Mouse (Mus musculus) erythroblast, adult 5-6 weeks (primary cell): Measurements from ENCODE around the gene Setd2. TPM values are rescaled to one million over a fixed set of nuclear protein-coding genes. Genes with fewer than 3 reads are reported as not detected.
A peak's percentile ranks its signal among the peaks of the same experiment; 100 is the strongest.

ENCODE experiments used
- ATAC-seq: replicated peaks from 2 replicates; pipeline ENCODE4 v1.8.0; 2016; ENCODE audit warnings: moderate number of reproducible peaks, mild to moderate bottlenecking, moderate TSS enrichment, inconsistent platforms; ENCODE audit not compliant: poor library complexity, low FRiP score, severe bottlenecking
- total RNA-seq, 2 experiments: library from RNA; stranded (forward) in 1 of 2; stranded (reverse) in 1 of 2; fragments of 150-400 nt in 1 of 2; fragments of 200-764, 138-1000 nt in 1 of 2; gene quantifications; 2 replicates each; pipeline versions ENCODE4 v1.2.3 to v1.2.4; 2015 to 2017; ENCODE audit warnings: low replicate concordance in 2 of 2

Gene Setd2
- total RNA-seq (2015; ENCODE audit: low replicate concordance) (69.6 and 79.0 TPM in 2 replicates), total RNA-seq (2017; ENCODE audit: low replicate concordance) (82.8 and 140 TPM in 2 replicates)

DNA sequence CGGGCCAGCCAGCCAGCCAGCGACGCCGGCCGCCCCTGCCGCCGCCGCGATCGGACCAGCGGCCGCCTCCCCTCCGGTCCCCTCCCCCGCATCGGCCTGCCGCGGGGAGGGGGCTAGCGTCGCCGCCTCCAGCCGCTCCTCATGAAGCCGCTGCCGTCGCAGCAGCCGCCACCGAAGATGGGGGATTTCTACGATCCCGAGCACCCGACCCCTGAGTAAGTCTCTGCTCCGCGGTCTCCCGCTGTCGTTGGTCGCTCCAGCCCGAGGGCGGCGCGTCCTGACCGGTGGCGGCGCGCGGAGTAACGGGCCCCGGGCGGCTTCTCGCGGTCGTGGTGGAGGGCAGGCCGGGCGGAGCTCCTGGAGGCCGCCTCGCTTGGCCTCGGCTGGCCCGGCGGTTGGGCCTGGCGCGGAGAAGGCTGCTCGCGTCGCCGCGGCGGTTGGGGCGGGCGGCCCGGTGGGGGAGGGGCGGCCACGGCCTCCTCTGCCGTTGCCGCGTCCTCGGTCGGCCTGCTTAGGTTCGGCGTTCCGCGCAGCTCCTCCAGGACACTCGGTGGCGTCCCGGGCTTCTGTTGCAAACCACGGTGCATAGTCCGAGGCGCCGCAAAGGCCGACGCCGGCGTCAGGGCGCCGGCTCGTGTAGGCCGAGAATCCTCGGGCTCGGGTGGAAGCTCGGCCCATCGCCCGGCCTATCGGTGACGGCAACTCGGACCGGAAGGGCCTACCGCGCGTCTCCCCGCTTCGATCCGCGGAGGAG, at the start of gene Setd2:
TSS of gene Setd2 (plus strand) at position 60 of the 754 bp plus-strand sequence.
- peak; percentile 49 for ATAC-seq

DNA sequence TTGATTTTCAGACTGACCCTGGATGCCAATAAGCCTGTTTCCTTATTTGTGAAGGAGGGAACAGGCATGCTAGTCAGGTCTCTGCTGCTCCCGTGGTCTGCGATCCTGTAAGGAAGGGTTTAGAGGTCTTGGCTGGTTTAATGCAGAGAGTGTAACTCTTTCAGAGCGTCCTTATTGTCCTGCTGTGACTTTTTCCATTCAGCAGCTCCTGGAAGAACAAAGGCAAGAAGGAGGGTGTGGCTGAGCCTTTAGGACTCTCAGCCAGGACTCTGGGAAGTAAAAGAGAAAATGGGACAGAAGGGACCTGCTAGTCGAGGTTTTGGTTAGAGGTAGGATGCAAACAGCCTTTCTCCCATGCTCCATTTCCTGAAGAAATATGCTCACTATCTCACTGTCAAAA, 43.6 kb upstream of the Setd2 start:
- no peak for ATAC-seq

- ATAC-seq: no peak
Observed at GRCm38 (mm10) chr9:110490913-110491312, 41.5 kb upstream of the Setd2 start.

GRCm38 (mm10) chr9:110525737-110526136, 6.7 kb upstream of the Setd2 start:
- ATAC-seq: no peak

GRCm38 (mm10) chr9:110529002-110529737, 3.2 kb upstream of the Setd2 start:
- no peak for ATAC-seq

GRCm38 (mm10) chr9:110530650-110531049, 1.7 kb upstream of the Setd2 start:
- ATAC-seq: no peak

DNA sequence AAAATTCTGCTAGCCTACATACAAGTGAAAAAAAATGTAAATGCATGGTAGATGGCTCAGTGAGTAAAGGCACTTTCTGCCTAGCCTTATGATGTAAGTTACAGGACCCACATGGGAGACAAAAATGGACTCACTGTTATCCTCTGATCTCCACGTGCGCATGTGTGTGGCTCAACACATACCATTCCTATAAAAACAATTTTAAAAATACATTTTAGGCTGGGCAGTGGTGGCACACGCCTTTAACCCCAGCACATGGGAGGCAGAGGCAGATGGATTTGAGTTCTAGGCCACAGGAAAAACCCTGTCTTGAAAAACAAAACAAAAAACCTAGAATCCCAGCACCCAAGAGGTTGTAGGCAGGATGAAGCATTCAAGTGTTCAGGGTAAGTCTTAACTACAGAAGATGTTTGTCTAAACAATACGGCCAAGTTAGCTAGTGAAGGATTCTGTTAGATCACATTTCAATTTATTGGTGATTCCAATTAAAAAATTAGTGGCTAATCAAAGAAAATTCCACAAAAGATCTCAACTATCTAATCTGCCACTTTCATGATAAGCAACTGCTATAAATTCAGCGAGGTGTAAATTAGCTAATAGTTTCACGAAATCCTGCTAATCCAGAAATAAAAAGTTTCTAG, 1.1 kb upstream of the Setd2 start:
- no peak for ATAC-seq

DNA sequence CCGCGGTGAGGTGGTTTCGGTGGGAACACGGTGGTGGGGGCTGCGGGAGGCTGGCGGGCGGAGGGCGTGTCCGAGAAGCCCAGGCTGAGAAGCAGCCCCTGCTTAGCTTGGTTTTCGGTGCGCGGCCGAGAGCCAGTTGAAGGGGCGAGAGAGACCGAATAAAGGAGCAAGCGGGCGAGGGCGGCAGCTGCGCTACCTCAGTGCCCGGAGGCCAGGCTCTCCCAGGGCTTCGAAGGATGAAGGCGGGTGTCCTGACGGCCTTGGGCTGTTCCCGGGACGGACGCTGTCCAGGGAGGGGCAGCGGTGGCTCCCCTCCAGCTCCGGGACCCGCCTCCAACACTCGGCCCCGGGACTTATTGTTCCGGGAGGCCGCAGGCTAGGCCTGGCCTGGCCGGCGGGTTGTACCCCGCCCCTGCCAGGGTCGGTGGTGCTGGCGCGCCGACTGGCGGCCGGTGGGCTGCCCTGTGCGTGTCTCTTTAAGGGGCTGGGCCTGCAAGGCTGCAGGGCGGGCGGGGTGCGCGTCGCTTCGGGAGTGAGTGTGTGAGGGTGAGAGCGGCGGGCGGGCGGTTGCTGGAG, 395 bp upstream of the Setd2 start:
- ATAC-seq: peak; percentile 89

- ATAC-seq: no peak
Observed at GRCm38 (mm10) chr9:110533645-110534044, 1.2 kb downstream of the Setd2 start.

DNA sequence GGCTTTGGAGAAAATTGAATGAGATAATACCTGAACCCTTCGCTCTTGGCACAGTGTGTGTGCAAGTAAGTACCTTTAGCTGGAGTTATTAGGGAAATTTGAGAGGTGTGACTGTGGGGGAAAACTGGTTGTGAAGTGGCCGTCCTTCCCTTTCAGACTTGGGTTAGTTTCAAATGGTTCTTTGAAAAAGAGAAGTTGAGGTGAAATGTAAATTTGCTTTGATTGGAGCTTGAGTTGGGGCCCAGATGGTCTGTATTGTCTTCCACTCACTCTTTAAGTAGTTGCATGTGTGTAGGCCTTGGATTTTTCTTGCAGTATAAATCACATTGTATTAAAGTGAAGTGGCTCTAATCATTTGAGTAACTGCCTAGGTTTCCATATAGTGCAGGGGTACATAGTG, 2.7 kb downstream of the Setd2 start:
- ATAC-seq: no peak

DNA sequence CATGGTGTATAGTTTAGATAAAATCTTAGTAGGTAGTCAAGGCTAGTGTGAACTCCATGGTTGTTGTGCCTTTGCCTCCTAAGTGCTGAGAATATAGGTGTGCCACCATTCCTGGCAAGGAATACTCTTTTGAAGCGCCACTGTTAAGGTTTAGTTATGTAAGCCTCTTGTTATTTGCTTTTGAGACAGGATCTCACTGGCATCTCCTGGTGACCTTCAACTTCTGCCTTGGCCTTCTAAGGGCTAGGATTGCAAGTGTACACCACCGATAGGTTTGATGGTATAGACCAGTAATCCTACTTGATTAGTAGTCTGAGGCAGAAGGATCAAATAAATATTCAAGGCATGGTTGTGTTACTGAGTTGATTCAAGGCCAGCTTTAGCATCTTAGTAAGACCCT, 4.2 kb downstream of the Setd2 start:
- no peak for ATAC-seq

DNA sequence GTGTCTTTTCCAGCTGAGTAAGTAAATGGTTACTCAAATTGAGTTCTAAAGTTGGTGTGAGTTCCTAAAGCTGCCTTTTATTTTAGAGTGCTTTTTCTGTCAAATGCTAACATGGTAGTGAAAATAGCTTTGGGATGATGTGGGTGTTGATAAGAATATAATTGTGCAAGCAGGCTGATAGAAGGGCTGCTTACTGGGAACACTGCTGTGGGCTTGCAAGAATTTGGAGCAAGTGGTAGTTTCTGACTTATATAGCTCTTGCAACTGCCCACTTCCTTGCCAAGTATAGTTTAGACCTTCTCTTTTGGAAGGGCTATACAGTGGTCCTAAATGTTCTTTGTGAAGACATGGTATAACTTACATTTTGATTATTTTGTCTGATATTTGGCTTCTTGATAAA, 6.1 kb downstream of the Setd2 start:
- no peak for ATAC-seq

DNA sequence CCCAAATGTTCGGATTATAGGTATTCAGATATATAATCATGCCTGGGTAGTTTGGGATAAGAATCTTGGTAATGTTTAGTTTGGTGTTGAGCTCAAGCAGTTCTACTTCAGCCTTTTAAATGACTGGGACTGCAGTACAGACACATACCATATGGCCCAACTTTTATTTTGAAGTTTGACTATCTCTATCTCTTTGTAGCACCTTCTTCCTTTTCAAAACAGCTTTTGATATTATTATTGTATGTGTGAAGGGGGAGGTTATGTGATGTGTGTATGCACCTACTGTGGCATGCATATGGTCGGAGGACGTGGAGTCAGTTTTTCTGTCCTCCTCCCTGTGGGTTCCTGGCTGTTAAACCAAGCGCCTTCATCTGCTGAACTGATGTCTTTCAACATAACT, 9.6 kb downstream of the Setd2 start:
- ATAC-seq: no peak

- peak; percentile 68 for ATAC-seq
Observed at GRCm38 (mm10) chr9:110548261-110548660, 15.9 kb downstream of the Setd2 start.

GRCm38 (mm10) chr9:110568309-110568708, 35.9 kb downstream of the Setd2 start:
- no peak for ATAC-seq

DNA sequence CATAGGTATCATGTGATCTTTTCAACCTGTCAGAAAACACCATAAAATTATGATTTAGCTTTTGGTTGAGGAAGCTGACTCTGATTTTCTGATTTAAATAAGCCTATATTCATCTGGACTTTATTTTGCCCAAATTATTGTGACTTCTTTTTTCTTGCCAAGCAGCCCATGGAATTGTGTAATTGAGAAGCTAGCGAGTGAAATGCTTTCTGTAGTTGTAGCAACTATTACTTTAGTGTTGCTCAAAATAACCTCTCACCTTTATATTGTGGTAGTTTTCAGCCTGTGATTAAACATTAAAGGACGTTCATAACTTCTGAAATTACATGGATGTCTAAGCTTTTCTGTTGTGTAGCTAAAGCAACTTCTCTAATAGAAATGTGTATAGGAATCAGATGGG, 49.8 kb downstream of the Setd2 start:
- ATAC-seq: no peak

GRCm38 (mm10) chr9:110583521-110583920, 51.1 kb downstream of the Setd2 start:
- ATAC-seq: no peak

DNA sequence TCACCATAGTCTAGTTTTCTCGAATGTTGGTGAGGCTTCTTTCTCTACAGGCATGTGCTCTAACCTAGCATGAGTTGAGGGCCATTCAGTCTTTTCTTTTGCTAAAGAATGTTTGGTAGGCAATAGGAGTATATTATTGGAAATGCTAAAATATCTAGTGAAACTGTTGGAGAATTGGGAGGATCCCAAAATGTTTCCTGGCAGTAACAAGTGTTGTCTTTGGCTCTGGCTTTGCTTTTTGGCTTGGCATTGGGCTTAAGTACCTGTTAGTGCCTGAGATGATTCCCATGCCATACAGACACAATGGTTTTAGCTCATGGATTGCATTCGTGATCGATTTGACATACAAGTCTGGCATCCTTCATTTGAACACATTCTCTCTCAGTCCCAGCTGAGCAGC, 79.1 kb downstream of the Setd2 start:
- ATAC-seq: no peak

- ATAC-seq: no peak
Observed at GRCm38 (mm10) chr9:110617081-110617480, 84.7 kb downstream of the Setd2 start.

GRCm38 (mm10) chr9:110620180-110620579, 87.8 kb downstream of the Setd2 start:
- no peak for ATAC-seq
